Comparison of ENCODE assay signal across 20 mouse cellular contexts in the genomic region with DNA sequence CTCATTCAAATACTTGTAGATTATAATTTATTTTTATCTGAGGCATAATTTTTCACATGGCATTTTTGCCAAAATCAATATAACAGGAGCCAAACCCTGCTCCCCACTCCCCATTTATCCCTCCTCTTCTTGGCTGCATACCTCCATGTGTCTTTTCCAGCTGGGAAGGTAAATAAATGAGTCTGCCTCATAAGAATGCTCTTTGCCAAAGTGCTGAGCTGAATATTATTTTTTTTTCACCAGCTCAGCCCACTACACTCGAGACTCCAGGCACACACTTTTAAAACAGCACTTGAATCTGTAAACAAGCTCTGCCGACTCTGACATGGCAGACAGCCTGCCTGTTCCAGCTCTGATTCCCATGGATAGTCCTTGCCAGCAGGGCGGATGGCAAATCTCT.
DNase-seq lines count a peak whose midpoint lies in the region; ATAC-seq lines count a peak whose summit lies in the region.
"Had no signal": no experiment of that assay in that cellular context is flagged by ENCODE, and none has a peak within 500 bp of the region (broad histone marks: within the 10 kb centered on the region; RNA-seq: fewer than 3 reads in every experiment).

No protein-coding gene starts in this region.

- DNase-seq in heart, embryonic 10.5 days (ENCODE audit: low spot score): peak; percentile 39
- no peak for DNase-seq in heart, postnatal 36 days
- no peak for DNase-seq in lung, postnatal 10 days
- DNase-seq: adrenal gland, postnatal 14 days; cerebellum, adult 18-20 months; cerebellum, adult 9-11 months; cerebellum, postnatal 36 days; gastrocnemius, postnatal 10 days; heart, adult 2 months had no signal

- no peak overlapping the region for H3K27ac ChIP-seq in heart, embryonic 10.5 days
- no peak overlapping the region for H3K27ac ChIP-seq in lung, embryonic 16.5 days (ENCODE audit: low read length)
- 0 out of 2 replicates have a peak overlapping the region, but pooled peaks have one; percentile 0 for H3K27ac ChIP-seq in neural tube, embryonic 13.5 days (replicated peaks)
- no peak overlapping the region for H3K27ac ChIP-seq in neural tube, embryonic 15.5 days (replicated peaks)
- H3K27ac ChIP-seq: embryonic facial prominence, embryonic 15.5 days; forebrain, embryonic 10.5 days; heart, adult 2 months; hindbrain, embryonic 15.5 days had no signal

- WGBS in heart, embryonic 10.5 days: 48% methylated on average over 3 of the region's 3 CpGs
- WGBS in lung, embryonic 16.5 days: 18% methylated on average over 3 of the region's 3 CpGs
- WGBS in neural tube, embryonic 13.5 days: 59% methylated on average over 3 of the region's 3 CpGs
- 51% methylated on average over 3 of the region's 3 CpGs for WGBS in neural tube, embryonic 15.5 days

- H3K4me2 ChIP-seq in lung, embryonic 16.5 days (ENCODE audit: low read depth, low read length): no peak overlapping the region
- no peak overlapping the region for H3K4me2 ChIP-seq in neural tube, embryonic 13.5 days
- no peak overlapping the region for H3K4me2 ChIP-seq in neural tube, embryonic 15.5 days
- H3K4me2 ChIP-seq: embryonic facial prominence, embryonic 15.5 days; heart, embryonic 12.5 days; hindbrain, embryonic 15.5 days had no signal

- no peaks in the 10 kb centered on the region for H3K9me3 ChIP-seq in heart, embryonic 10.5 days
- no peaks in the 10 kb centered on the region for H3K9me3 ChIP-seq in lung, embryonic 16.5 days (ENCODE audit: control insufficient read depth, low read length)
- no peaks in the 10 kb centered on the region for H3K9me3 ChIP-seq in neural tube, embryonic 13.5 days
- no peaks in the 10 kb centered on the region for H3K9me3 ChIP-seq in neural tube, embryonic 15.5 days (replicated peaks)
- H3K9me3 ChIP-seq: embryonic facial prominence, embryonic 15.5 days; forebrain, embryonic 10.5 days; heart, embryonic 12.5 days; hindbrain, embryonic 15.5 days had no signal

- no peak overlapping the region for H3K4me3 ChIP-seq in heart, embryonic 10.5 days
- H3K4me3 ChIP-seq in lung, embryonic 16.5 days (ENCODE audit: low read length): no peak overlapping the region
- no peak overlapping the region for H3K4me3 ChIP-seq in neural tube, embryonic 13.5 days
- H3K4me3 ChIP-seq in neural tube, embryonic 15.5 days (replicated peaks): no peak overlapping the region
- H3K4me3 ChIP-seq: embryonic facial prominence, embryonic 15.5 days; erythroblast, embryonic 14.5 days; forebrain, embryonic 10.5 days; heart, adult 2 months; heart, embryonic 12.5 days; hindbrain, embryonic 15.5 days had no signal

- intact Hi-C loops in heart, postnatal 36 days (cut with DNase I): no loop called here

- H3K4me1 ChIP-seq in heart, embryonic 10.5 days: no peaks in the 10 kb centered on the region
- H3K4me1 ChIP-seq in lung, embryonic 16.5 days (replicated peaks; ENCODE audit: control insufficient read depth, insufficient read depth, low read length): no peaks in the 10 kb centered on the region
- H3K4me1 ChIP-seq in neural tube, embryonic 13.5 days (replicated peaks): peaks cover 14% of the 10 kb centered on the region
- H3K4me1 ChIP-seq in neural tube, embryonic 15.5 days: peaks cover 18% of the 10 kb centered on the region
- H3K4me1 ChIP-seq: heart, embryonic 12.5 days had no signal

- no peaks in the 10 kb centered on the region for H3K36me3 ChIP-seq in heart, embryonic 10.5 days
- no peaks in the 10 kb centered on the region for H3K36me3 ChIP-seq in lung, embryonic 16.5 days (ENCODE audit: control insufficient read depth, insufficient read depth, low read length)
- no peaks in the 10 kb centered on the region for H3K36me3 ChIP-seq in neural tube, embryonic 13.5 days
- H3K36me3 ChIP-seq in neural tube, embryonic 15.5 days: no peaks in the 10 kb centered on the region
- H3K36me3 ChIP-seq: embryonic facial prominence, embryonic 15.5 days; forebrain, embryonic 10.5 days; heart, embryonic 12.5 days; hindbrain, embryonic 15.5 days had no signal

- no peak overlapping the region for H3K9ac ChIP-seq in lung, embryonic 16.5 days (ENCODE audit: low read length)
- H3K9ac ChIP-seq in neural tube, embryonic 13.5 days: no peak overlapping the region
- H3K9ac ChIP-seq in neural tube, embryonic 15.5 days (replicated peaks): no peak overlapping the region
- H3K9ac ChIP-seq: embryonic facial prominence, embryonic 15.5 days; heart, embryonic 12.5 days; hindbrain, embryonic 15.5 days had no signal

- peak; percentile 62 for ATAC-seq in lung, embryonic 16.5 days (ENCODE audit: low read depth)
- no peak for ATAC-seq in neural tube, embryonic 13.5 days (ENCODE audit: low read depth)
- ATAC-seq in neural tube, embryonic 15.5 days (ENCODE audit: low FRiP score): no peak
- ATAC-seq: activated CD4-positive, CD25-positive, alpha-beta regulatory T cell, adult 4 months; forebrain, embryonic 16.5 days; Patski had no signal

- H3K27me3 ChIP-seq in heart, embryonic 10.5 days (ENCODE audit: insufficient read depth, poor library complexity, severe bottlenecking): 0 out of 2 replicates have a peak, but pooled peaks cover 11% of the 10 kb centered on the region
- no peaks in the 10 kb centered on the region for H3K27me3 ChIP-seq in lung, embryonic 16.5 days (ENCODE audit: control insufficient read depth, insufficient read depth, low read depth, low read length)
- H3K27me3 ChIP-seq in neural tube, embryonic 13.5 days: no peaks in the 10 kb centered on the region
- H3K27me3 ChIP-seq in neural tube, embryonic 15.5 days (replicated peaks): no peaks in the 10 kb centered on the region
- H3K27me3 ChIP-seq: heart, embryonic 12.5 days; hindbrain, embryonic 15.5 days; Patski had no signal
